Mouse (Mus musculus): ENCODE data around the gene Gm17693.
"Not testable (repeated sequence)": the region's sequence is repeated elsewhere in the genome, so short reads cannot be mapped to it uniquely, and the experiment has no call there.

The Gm17693 gene

DNA sequence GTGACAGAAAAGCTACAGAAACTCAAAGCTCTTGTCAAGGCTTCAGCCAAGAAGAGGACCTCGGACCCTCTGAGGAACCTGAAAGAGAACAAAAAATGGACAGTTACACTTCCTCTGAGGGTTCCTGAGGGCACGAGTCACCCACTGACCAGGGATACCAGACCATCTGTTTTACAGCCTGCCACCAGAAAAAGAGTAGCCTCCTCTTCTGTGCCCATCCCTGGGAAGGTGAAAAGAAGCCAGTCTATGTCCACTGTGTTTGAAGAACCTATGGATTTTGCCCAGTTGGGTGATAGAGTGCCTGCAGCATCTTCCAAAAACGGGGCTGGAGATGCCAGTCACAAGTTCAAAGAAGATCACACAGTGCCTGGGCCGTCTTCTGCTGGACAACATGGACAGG, at the start of gene Gm17693:
TSS of gene Gm17693 (plus strand) at position 301 of the 400 bp plus-strand sequence.
- not testable (repeated sequence) for DNase-seq (ENCODE audit: low spot score in 2 of 2)
